Mouse (Mus musculus): Measurements from ENCODE around the gene Gm3336. TPM values are rescaled to one million over a fixed set of nuclear protein-coding genes. Genes with fewer than 3 reads are reported as not detected.
A peak's percentile ranks its signal among the peaks of the same experiment; 100 is the strongest.

Gene Gm3336
- polyA plus RNA-seq (2011; ENCODE audit: insufficient read length, low read depth, missing spikeins): not detected in 2 replicates

DNA sequence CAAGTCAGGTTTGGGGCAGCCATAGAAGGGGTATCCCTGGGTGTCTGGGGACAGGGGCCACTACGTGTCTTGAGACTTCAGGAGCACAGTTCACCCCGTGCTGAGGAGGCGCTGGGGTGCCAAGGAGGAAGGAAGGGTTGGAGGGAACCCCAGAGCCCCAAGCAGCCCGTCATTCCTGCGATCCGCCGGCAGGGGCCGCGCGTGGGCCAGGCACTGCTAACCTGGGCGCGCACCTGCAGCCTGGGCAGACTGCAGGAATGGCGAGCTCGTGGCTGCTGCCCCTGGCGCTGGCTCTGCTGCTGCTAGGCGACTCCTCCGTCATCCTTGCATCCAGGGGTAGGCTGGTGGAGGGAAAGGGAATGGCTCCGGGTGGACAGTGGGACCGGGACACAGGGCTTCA is at the start of gene Gm3336:
Gm3336 (plus strand) TSS at position 247 of the 400 bp plus-strand sequence.
- Histone ChIP-seq H3K4me3 (ENCODE audit: insufficient read depth, low read length) (no peak within 1 kb of the TSS), H3K27ac (ENCODE audit: insufficient read depth, low read length) (no peak within 1 kb of the TSS), H3K4me1 (ENCODE audit: control insufficient read depth, insufficient read depth, low read length) (no peaks in the 10 kb centered on the region)
- TF ChIP-seq CTCF (IDR thresholded peaks at IDR 0.05; ENCODE audit: borderline replicate concordance, insufficient read depth, low read length) (peak; percentile 68), POLR2A (IDR thresholded peaks at IDR 0.05; ENCODE audit: low read depth, low read length) (no peak)

DNA sequence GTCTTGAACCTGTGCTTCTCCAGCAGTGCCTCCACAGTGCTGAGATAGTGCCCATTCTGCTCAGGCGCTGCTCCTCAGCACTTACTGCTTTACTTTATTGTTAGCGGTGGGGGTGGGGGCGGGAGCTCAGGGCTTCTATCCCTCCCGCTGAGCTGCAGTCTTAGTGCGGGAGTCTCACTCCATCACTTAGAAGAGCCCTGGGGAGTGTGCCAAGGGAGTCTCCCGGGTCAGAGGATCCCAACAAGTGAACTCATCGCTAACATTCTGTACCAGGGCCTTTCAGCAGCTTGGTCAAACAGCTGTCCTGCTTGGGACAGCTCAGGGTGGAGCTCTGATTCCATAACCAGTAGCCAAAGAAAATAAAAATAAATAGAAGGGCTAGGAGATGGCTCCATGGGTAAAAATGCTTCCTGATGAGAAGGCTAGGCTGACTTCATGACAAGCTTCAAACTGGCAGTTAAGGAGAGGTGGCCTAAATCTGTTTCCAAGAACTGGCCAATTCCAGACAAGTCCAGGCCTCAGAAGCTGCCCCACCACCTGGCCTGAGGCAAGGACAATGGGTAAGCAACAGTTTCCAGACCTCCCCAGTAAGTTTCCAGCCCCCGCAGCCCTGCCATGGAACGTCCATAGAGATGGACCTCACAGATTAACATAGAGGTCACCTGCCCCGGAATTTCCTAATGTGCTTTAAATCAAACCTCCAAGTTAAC is 46.6 kb upstream of the Gm3336 start:
- no peak overlapping the region for H3K27ac ChIP-seq (ENCODE audit: insufficient read depth, low read length)

GRCm38 (mm10) chr8:70672325-70673078 is 45.8 kb upstream of the Gm3336 start:
- TF ChIP-seq CTCF (IDR thresholded peaks at IDR 0.05; ENCODE audit: borderline replicate concordance, insufficient read depth, low read length) (no peak; the same call in 1 of the 2 replicates), POLR2A (IDR thresholded peaks at IDR 0.05; ENCODE audit: low read depth, low read length) (peak; percentile 43; the same call in 1 of the 2 replicates)
- peak overlapping the region; percentile 29 for H3K4me3 ChIP-seq (ENCODE audit: insufficient read depth, low read length)
- peak overlapping the region; percentile 30; the same call in 1 of the 2 replicates for H3K27ac ChIP-seq (ENCODE audit: insufficient read depth, low read length)
- H3K4me1 ChIP-seq (ENCODE audit: control insufficient read depth, insufficient read depth, low read length): 0 out of 2 replicates have a peak, but pooled peaks cover 7% of the 10 kb centered on the region

More for the DNA sequence above, 46.6 kb upstream of the Gm3336 start:
- TF ChIP-seq CTCF (IDR thresholded peaks at IDR 0.05; ENCODE audit: borderline replicate concordance, insufficient read depth, low read length) (no peak), POLR2A (IDR thresholded peaks at IDR 0.05; ENCODE audit: low read depth, low read length) (no peak)
- 0 out of 2 replicates have a peak, but pooled peaks cover 7% of the 10 kb centered on the region for H3K4me1 ChIP-seq (ENCODE audit: control insufficient read depth, insufficient read depth, low read length)
- no peak overlapping the region for H3K4me3 ChIP-seq (ENCODE audit: insufficient read depth, low read length)

- Histone ChIP-seq H3K27ac (ENCODE audit: insufficient read depth, low read length) (peak within 1 kb of the TSS; percentile 87), H3K4me3 (ENCODE audit: insufficient read depth, low read length) (peak within 1 kb of the TSS; percentile 53), H3K4me1 (ENCODE audit: control insufficient read depth, insufficient read depth, low read length) (0 out of 2 replicates have a peak, but pooled peaks cover 7% of the 10 kb centered on the region)
- TF ChIP-seq POLR2A (IDR thresholded peaks at IDR 0.05; ENCODE audit: low read depth, low read length): peak; percentile 76
- peak; percentile 68; the same call in 1 of the 2 replicates for TF ChIP-seq CTCF (IDR thresholded peaks at IDR 0.05; ENCODE audit: borderline replicate concordance, insufficient read depth, low read length)
These were observed 45.1 kb upstream of the Gm3336 start, which contains the start of gene Lsm4 for GRCm38 (mm10) chr8:70673079-70673856. Lsm4 (plus strand) TSS chr8:70673248.

DNA sequence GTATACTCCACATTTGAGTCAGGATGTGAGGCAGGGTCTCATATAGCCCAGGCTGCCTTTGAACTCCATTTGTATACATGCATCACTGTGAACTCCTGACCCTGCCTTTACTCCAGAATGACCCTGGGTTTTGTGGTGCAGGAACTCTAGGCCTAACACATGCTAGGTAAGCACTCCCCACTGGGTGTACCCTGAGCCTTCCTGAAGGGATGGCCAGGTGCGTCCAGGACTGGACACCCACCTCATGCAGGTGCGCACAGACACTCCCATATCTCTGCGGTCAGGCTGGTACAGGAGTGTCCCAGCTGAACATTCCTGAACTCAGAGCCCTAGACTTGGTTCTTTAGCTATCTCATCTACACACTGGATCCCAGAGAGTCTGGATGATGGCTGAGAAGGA is 44.2 kb upstream of the Gm3336 start:
- H3K4me3 ChIP-seq (ENCODE audit: insufficient read depth, low read length): peak overlapping the region; percentile 53
- H3K4me1 ChIP-seq (ENCODE audit: control insufficient read depth, insufficient read depth, low read length): 0 out of 2 replicates have a peak, but pooled peaks cover 7% of the 10 kb centered on the region
- peak overlapping the region; percentile 87 for H3K27ac ChIP-seq (ENCODE audit: insufficient read depth, low read length)
- TF ChIP-seq CTCF (IDR thresholded peaks at IDR 0.05; ENCODE audit: borderline replicate concordance, insufficient read depth, low read length) (no peak), POLR2A (IDR thresholded peaks at IDR 0.05; ENCODE audit: low read depth, low read length) (peak; percentile 49; the same call in 1 of the 2 replicates)

DNA sequence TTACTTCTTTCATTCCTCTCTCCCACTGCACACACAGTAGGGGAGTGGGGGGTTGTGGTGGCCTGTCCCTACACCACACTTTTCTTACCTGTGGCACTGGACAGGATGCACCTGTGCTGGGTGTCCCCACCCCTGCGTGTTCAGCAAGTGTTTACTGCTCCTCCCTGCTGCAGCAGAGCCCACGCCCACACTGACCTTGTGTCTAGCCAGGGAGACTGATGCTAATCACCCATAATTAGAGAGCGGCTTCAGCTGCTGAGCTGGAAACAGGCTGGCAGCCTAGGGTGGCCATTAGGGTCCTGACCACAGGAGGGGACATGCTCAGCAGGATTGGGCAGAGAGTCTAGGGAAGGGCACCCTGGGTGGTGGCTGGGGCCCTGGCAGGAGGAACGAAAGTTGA is 43.6 kb upstream of the Gm3336 start:
- H3K4me3 ChIP-seq (ENCODE audit: insufficient read depth, low read length): no peak overlapping the region
- TF ChIP-seq CTCF (IDR thresholded peaks at IDR 0.05; ENCODE audit: borderline replicate concordance, insufficient read depth, low read length) (no peak), POLR2A (IDR thresholded peaks at IDR 0.05; ENCODE audit: low read depth, low read length) (no peak)
- no peak overlapping the region for H3K27ac ChIP-seq (ENCODE audit: insufficient read depth, low read length)
- 0 out of 2 replicates have a peak, but pooled peaks cover 7% of the 10 kb centered on the region for H3K4me1 ChIP-seq (ENCODE audit: control insufficient read depth, insufficient read depth, low read length)

- TF ChIP-seq CTCF (IDR thresholded peaks at IDR 0.05; ENCODE audit: borderline replicate concordance, insufficient read depth, low read length) (no peak), POLR2A (IDR thresholded peaks at IDR 0.05; ENCODE audit: low read depth, low read length) (no peak)
- Histone ChIP-seq H3K4me3 (ENCODE audit: insufficient read depth, low read length) (no peak overlapping the region), H3K4me1 (ENCODE audit: control insufficient read depth, insufficient read depth, low read length) (0 out of 2 replicates have a peak, but pooled peaks cover 7% of the 10 kb centered on the region), H3K27ac (ENCODE audit: insufficient read depth, low read length) (no peak overlapping the region)
These were observed 43.0 kb upstream of the Gm3336 start for GRCm38 (mm10) chr8:70675336-70675735.

- Histone ChIP-seq H3K27ac (ENCODE audit: insufficient read depth, low read length) (no peak overlapping the region), H3K4me1 (ENCODE audit: control insufficient read depth, insufficient read depth, low read length) (peaks cover 11% of the 10 kb centered on the region; the same call in 1 of the 2 replicates), H3K4me3 (ENCODE audit: insufficient read depth, low read length) (no peak overlapping the region)
- no peak for TF ChIP-seq CTCF (IDR thresholded peaks at IDR 0.05; ENCODE audit: borderline replicate concordance, insufficient read depth, low read length)
- TF ChIP-seq POLR2A (IDR thresholded peaks at IDR 0.05; ENCODE audit: low read depth, low read length): no peak
These were observed 40.8 kb upstream of the Gm3336 start for GRCm38 (mm10) chr8:70677451-70678080.
